Mouse (Mus musculus): ENCODE measurements around the gene Gm48552.

DNA sequence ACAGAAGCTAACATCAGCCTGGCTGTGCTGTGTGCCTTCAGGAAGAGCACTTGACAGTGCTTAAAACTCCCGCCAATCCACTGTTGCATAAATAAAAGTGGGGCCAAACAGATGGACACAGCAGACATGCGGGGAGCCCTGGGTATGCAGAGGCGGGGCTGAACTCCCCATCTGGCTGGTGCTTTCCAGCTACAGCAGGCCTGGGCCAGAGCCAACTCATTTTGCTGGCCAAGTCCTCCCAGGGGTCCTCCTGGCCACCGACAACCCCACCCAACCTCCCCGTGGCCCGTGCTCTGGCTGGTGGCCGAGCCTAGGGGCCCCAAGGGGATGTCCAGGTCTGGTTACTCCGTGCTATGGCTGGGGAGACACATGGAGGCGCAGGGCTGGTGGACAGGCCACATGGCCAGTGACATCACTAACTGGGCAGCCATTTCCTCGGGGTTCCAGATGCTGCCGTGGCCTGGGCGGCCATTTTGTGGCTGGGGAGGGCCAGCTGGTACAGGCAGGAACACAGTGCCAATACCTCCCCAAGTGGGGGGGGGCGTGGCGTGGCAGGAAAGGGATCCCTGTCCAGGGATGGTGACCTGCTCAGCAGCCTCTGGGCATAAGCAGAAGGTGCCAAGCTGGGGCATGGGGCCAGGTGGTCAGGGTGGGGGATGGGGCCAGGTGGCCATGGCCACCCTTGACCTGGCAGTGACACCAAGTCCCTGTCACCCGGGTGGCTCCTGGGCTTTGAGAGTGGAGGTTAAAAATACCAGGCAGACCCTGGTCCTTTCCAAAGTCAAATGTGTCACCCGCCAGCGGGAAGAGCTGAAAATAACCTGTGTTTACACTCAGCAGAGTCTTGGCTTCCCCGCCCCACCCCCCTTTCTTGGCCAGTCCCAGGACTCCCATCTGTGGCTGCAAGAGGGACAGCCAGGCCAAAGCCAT is 22.9 kb downstream of the Gm48552 start:
- TF ChIP-seq POLR2A (IDR thresholded peaks at IDR 0.05; ENCODE audit: low read depth, low read length) (no peak), MAX (IDR thresholded peaks at IDR 0.05; ENCODE audit: low read length) (no peak), GABPA (IDR thresholded peaks at IDR 0.05; ENCODE audit: insufficient replicate concordance, low read depth, low read length) (no peak), HCFC1 (IDR thresholded peaks at IDR 0.05; ENCODE audit: low read depth, low read length) (no peak), ZC3H11A (IDR thresholded peaks at IDR 0.05; ENCODE audit: low read depth, low read length) (peak; percentile 77), CTCF (conservative IDR thresholded peaks at IDR 0.05 in 1 of 2, IDR thresholded peaks at IDR 0.05 in 1 of 2; ENCODE audit: low read depth in 2 of 2, low read length in 2 of 2) (no peak), MEF2A (IDR thresholded peaks at IDR 0.05; ENCODE audit: borderline replicate concordance, low read depth, low read length) (no peak; the same call in 1 of the 2 replicates), E2F4 (IDR thresholded peaks at IDR 0.05; ENCODE audit: insufficient replicate concordance, low read depth, low read length) (no peak), TBP (conservative IDR thresholded peaks at IDR 0.05; ENCODE audit: low read depth, low read length) (no peak)
